Mouse (Mus musculus): ENCODE measurements around the gene Hhipl1. TPM values are rescaled to one million over a fixed set of nuclear protein-coding genes. Genes with fewer than 3 reads are reported as not detected.

Hhipl1 gene
- polyA plus RNA-seq, 1 experiment from 2014 or later, result 2.4 TPM

- WGBS, result 88% methylated on average over 13 of the region's 13 CpGs
- H3K36me3 ChIP-seq, result no peaks in the 10 kb centered on the region
- no peak for ATAC-seq (ENCODE audit: low FRiP score)
- H3K4me3 ChIP-seq, result no peak overlapping the region
- no peaks in the 10 kb centered on the region for H3K9me3 ChIP-seq (replicated peaks)
- no peaks in the 10 kb centered on the region for H3K27me3 ChIP-seq
- H3K9ac ChIP-seq, result no peak overlapping the region
- no peak overlapping the region for H3K27ac ChIP-seq
- no peak overlapping the region for H3K4me2 ChIP-seq (replicated peaks)
- H3K4me1 ChIP-seq, result peaks cover 6% of the 10 kb centered on the region; the same call in 1 of the 2 replicates
Measured at GRCm38 (mm10) chr12:108378379-108379133, 72.5 kb downstream of the Hhipl1 start.

Other genes with a start within 250 kb of the Hhipl1 start
- 108 and 118 TPM in 2 replicates for gene Setd3, start 127.0 kb upstream of the Hhipl1 start, polyA plus RNA-seq (2016; fragmentation: Nextera tagmentation; extraction: Ambion mirVana)
- gene Ccnk, start 126.7 kb upstream of the Hhipl1 start, polyA plus RNA-seq (2016; fragmentation: Nextera tagmentation; extraction: Ambion mirVana), result 2.9 and 3.6 TPM in 2 replicates
- 15.2 and 16.3 TPM in 2 replicates for gene Ccdc85c, start 30.8 kb upstream of the Hhipl1 start, polyA plus RNA-seq (2016; fragmentation: Nextera tagmentation; extraction: Ambion mirVana)
- 14.2 and 15.6 TPM in 2 replicates for gene Cyp46a1, start 28.1 kb downstream of the Hhipl1 start, polyA plus RNA-seq (2016; fragmentation: Nextera tagmentation; extraction: Ambion mirVana)
- gene Eml1, start 64.7 kb downstream of the Hhipl1 start, polyA plus RNA-seq (2016; fragmentation: Nextera tagmentation; extraction: Ambion mirVana), result 71.8 and 73.0 TPM in 2 replicates
- gene Evl, start 248.4 kb downstream of the Hhipl1 start, polyA plus RNA-seq (2016; fragmentation: Nextera tagmentation; extraction: Ambion mirVana), result 134 and 147 TPM in 2 replicates

Measured in hindbrain, embryonic 12.5 days (tissue).